Mouse (Mus musculus): ENCODE results near the gene 1810037I17Rik.

1810037I17Rik gene

DNA sequence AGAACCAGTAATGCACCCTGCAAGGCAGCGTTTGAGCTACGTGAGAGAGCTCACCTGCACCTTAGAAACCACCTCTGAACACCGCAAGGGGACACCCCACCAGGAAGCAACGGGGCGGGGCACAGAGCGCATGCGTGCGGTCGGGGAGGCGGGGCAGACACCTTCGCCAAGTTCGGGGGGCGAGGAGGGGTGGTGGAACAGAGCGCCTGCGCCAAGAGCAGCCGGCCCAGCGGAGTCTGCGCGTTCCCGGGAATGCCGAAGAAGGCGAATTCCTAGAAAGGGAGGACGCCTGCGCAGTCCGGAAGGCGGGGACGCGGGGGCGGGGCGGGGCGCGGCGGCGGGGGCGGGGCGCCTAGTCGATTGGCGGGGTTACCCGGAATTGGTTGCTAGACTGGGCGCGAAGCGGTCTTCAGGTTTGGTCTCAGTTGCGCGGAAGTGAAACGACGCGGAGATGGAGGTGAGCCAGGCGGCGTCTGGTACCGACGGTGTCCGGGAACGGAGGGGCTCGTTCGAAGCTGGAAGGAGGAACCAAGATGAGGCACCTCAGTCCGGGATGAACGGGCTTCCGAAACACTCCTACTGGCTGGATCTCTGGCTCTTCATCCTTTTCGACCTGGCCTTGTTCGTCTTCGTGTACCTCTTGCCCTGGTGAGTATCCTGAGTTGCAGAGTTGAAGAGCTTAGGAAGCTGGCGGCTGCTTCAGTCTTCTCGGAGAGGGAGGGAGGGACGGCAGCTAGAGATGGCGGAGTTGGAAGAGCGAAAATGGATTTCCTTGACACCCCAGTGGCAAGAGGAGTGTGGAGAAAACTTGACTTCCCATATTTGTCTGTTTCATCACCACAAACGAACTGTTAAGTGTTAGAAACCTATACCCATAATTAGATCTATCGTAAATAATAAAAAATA is at the start of gene 1810037I17Rik:
1810037I17Rik (plus strand) TSS at position 195 of the 906 bp plus-strand sequence.
- peak; percentile 95 for DNase-seq

DNA sequence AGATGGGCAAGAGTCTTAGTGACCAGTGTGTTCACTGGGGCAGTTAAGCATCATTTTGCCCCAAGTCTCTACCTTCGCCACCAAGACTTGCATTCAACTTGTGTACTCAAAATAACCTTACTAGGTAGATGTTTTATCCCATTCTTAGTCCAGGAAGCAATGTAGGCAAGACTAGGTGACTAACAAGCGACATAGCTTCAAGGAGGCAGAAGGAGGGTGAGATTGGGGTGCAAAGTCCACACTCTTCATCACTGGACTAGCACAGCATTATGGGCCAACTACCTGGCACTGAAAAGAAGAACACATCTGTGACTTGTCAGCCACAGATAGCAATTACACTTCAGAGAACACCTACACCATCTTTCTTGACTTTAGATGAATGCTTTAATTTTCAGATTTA is 47.1 kb upstream of the 1810037I17Rik start:
- no peak for DNase-seq

DNA sequence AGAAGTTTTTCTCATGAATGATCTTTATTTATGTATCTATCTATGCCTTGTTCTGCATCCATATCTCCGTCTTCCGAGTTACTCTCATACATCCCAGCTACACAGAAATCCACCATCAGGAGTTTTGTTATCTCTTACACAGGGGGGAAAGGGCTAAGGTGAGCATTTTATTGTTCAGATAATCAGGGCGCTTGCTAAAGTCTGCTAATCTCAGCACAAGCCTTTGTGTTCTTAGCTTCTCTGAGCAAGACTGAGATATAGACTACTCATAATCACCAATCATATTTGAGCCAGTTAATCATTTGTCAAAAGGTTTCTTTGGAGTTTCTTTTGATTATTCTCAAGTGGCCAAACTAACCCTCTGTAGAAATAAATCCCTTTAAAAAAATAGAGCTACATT is 46.5 kb upstream of the 1810037I17Rik start:
- DNase-seq: no peak

DNA sequence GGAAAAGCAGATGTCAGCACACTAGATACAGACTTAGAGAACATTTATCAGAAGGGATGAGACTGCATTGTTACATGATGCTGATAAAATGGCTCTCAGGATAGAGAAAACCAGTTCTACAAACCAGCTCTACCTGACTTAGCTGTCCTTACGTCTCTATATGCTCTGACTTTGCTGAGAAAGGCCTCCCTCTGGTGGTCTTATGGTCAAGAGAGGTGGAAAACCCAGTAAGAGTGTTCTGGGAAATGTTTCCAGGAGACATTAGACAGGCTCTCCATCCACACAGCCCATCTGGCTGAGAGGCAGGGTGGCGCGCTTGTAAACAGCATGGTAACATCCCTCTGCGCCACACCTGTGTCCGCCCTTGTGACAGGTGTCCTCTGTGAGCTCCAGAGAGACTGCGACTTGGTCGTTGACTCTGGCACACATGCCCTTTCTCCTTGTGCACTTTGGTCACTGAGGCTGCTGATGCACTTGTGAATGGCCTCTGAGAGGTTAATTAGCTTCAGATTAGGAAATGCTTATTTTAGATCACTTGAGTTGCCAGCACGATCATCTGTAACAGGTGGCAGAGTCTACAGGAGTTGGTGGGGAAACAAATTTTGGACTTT is 45.2 kb upstream of the 1810037I17Rik start:
- DNase-seq: no peak

DNA sequence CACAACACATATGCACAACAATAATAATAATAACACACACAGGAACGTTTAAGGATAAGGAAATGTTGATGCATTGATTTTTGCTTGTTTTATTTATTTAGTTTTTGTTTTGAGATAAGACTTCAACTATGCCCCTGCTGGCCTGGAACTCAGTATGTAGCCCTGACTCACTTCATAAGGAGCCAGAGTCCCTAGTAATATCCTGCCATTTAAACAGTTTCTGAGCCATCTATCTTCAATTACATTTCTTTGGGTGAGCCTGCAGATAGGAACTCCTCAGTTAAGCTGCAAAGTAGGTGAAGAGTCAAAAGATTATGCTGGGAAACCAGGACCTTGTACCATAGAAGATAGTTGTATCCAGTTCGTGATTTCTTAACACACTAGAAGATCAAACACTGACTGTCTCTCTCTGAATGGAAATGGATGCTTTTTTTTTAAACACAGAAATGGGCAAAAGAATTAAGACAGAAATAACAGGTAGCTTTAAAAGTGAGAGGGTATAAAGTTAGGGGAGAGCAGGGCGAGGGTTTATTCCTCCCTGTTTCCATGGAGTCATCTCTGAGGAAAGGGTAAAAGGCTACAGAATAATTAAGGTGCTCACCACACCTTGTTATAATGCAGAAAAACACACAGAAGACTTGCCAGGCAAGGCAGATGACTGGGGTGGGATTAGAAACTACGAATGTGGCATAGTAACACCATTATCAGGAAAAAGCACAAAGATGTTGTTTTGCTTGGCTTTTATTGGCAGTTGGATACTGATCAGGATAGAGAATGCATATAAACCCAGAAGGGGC is 36.3 kb upstream of the 1810037I17Rik start:
- DNase-seq: no peak

DNA sequence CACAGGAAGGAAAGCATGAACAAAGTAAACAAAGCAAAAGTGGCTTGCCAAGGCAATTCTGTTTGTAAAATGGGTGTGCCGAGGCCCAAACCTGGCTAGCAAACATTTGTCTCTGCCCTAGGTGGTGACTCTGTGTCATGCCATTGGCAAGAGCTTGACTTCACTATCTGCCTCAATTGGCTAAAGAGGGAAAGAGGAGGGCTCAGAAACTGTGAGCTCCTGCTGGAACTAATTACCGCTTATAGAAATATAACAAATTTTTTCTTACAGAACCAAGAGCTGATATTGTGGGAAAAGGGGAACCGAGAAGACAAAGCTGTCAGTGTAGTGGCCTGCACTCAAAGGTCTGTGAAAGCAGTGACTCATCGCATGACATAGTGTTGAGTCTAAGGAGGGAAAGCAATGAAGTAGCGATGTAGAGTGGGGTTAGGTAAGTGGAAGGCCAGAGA is 35.6 kb upstream of the 1810037I17Rik start:
- no peak for DNase-seq

DNA sequence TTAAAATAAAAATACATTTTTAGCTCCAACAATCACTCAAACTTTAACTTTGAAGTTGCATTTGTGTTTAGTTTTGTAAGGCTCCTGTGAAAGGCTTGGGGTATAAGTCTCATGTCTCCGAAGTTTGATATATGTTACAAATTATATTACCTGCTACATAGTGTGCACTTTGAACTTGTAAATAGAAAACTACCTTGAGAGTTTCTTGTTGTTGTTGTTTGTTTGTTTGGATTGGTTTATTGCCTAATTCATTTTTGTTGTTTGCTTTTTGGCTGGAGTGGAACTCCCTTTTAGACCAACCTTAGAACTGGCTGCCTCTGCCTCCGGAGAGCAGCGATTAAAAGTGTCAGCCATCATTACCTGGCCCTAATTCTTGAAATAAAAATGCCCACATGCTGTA is 29.2 kb upstream of the 1810037I17Rik start, which contains the start of gene Fabp2:
Fabp2 (plus strand) TSS at position 301 of the 400 bp plus-strand sequence.
- DNase-seq: no peak

DNA sequence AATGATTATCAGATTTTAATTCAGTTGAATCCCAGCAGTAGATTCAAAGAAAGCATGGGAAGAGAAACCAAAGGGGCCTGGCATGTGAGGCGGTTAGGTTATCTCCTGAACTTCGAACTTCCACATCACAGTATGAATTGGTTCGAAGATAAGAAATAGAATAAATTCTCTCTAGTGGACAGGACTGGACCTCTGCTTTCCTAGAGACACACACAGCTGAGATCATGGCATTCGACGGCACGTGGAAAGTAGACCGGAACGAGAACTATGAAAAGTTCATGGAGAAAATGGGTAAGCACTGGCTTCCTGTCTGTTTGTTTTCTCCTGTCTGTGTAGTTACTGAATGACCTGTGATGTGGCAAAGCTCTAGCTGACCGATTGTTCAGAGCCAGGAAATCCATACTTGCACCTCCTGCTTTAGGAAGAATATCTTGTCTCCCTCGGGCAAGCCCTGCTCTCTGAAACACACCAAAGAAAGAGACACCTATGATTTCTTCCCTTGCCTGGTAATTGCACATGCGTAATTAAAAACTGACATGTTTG is 28.7 kb upstream of the 1810037I17Rik start:
- DNase-seq: no peak

DNA sequence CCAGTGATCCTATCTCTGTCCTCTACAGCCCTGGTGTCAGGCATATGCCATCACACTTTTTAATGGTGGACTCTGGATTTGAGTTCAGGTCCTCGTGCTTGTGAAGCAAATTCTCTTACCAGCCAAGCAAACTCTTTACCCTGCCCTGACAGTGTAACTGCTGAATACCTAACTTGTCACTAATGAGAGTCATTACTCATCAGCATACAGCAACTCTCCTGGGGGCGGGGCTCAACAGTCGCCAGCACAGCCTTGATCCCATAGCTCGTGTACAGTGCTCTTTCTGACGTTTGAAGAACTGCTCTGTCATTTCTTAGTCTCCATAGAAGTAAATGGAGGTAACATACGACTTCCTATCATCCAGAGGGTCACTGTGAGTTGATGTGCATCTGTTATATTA is 25.7 kb upstream of the 1810037I17Rik start:
- no peak for DNase-seq

DNA sequence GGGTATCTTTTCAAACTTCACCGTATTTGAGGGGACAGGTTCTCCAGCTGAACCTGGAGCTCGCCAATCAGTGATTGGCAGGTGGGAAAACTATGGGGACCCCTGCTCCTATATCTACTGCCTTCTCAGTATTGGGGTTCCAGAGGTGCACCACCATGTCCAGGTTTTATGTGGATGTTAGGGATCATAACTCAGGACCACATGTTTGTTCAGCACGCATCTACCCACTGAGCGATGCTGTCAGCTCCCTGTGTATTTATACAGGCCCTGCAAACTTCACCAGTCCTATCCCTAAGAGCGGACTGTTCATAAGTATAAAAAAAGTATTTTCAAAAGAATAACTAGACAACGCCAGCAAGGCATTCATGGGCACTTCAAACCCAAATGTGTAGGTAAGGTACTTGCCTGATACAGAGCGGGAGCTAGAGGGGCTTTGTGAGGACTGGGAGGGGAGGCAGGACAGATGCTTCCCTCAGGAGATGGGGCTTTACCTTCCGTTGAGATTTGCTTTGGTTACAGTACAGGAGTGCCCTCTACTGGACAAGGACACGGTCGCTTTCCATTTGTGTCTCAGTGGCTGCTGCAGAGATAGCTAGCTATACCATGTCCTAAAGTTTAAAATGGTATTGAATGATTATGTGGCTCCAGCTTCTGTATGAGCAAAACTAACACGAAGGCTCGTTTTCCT is 20.1 kb upstream of the 1810037I17Rik start:
- DNase-seq: no peak

DNA sequence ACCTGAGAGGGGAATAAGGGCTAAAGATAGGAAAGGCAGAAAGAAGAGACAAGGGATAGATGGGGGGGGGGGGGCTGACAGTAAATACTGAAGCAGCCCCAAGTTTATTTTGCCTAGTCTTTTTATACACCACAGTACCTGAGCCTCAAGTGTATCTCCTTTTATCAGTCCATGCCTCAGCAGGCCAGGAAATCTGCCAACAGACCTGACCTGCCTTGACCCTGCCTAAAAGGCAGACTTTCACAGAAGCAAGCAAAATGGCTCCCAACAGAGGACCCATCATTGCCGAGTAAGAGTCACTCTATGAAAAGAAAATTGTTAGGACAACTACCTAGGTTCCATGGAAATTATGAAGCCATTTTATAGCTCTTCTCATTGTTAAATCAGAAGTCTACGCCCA is 16.2 kb upstream of the 1810037I17Rik start:
- no peak for DNase-seq

DNA sequence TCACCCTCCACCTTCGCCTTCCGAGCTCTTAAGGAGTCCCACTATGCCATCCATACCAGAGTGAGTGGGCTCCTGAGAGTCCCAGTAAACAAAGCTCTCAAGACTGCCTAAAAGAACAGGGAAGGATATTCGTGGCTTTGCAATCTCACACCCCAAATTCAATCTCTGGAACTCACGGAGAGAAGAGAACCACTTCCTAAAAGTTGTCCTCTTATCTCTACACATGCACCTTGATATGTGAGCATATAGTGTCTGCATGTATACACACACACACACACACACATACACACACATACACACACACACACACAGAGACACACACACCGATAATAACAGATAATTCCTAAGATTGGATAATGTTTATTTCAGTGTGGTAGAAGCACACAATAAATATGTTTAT is 8.5 kb upstream of the 1810037I17Rik start:
- no peak for DNase-seq

DNA sequence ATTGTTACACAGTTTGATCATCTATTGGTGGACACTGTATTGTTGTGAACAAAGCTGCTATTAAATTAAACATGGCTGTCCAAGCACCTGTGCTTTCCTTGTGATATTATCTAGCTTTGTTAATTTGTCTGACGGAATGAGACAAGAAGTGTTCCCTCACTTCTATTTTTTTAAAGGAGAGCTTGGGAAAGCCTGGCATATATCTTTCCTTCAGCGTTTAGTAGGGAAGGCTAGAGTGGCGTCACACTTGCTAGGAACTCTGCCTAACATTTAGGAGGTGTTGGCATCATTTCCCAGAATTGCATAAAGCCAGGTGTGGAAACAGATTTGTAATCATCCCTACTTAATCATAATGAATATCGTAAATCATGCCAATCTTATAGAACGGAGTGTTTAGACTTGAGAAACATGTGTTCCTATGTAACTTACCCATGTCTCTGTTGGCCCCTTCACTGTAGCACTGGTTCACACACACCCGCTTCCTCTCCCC is 7.8 kb upstream of the 1810037I17Rik start:
- no peak for DNase-seq

DNA sequence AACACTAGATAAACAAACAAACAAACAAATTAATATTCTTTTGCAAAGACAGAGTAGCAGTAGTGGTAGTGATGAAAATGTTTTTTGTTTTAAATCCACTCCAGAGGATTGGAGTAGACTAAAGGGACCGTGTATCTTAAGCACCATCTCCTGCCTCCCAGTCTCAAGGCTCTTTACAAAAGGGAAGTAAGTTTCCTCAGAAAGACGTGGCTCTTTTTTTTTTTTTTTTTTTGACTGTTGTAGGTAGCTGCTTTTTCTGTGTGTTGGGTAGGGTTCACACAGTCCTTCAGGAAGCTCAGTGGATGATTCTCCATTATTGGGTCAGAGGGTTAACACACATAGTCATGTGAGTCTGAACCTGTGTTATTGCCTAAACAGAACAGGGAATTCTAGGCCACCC is 5.3 kb upstream of the 1810037I17Rik start:
- DNase-seq: no peak

DNA sequence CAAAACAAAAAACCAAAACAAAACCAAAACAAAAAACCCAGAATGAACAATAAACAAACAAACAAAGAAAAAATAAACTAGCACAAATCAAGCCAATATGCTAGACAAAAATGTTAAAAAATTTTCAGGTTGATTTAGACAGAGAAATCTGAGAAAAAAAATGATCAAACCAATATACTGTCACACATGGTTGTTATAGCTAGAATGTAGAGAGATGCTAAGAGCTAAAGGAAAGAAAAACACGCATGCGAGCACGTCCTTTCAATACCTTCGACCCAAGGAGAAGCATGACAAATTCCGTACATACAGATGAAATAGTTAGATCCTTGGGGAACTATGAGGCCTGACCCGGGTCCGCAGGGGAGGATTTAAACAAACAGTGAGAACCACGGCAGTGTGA is 4.7 kb upstream of the 1810037I17Rik start, which contains the start of gene Gm10959:
Gm10959 (minus strand) TSS at position 101 of the 400 bp plus-strand sequence.
- DNase-seq: no peak

DNA sequence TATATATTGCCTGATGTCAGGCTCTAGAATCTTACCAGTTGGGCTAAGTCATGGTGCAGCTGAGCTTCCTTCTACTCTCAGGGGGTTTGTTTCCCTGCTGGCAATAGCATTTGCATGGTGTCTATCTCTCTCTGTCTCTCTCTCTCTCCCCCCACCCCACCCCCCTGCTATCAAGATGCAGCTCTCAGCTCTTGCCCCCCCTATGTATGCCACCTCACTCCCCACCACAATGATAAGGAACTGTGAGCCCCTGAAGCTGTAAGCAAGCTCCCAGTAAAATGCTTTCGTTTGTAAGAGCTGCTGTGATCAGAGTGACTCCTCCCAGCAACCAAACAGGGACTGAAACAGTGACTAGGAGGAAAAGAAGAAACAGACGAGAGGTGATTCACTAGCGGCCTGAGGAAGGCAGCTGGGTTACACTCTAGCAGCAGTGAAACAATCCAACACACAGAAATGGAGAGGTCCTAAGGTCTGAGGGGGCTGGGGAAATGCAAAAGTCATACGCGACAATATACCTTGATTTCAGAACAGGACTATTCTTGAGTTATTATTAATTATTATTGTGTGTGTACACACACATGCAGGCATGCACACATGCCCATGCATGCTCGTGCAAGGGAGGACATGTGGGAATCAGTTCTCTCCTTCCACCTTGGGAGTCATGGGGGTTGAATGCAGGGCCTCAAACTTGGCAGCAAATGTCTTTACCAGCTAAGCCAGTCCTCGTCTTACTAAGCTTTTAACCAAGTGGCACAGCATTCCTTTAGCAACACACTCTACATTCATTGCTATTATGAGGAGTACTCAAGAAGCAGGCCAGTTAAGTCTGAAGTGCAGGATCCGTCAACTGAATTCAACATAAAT is 3.2 kb upstream of the 1810037I17Rik start:
- DNase-seq: no peak

DNA sequence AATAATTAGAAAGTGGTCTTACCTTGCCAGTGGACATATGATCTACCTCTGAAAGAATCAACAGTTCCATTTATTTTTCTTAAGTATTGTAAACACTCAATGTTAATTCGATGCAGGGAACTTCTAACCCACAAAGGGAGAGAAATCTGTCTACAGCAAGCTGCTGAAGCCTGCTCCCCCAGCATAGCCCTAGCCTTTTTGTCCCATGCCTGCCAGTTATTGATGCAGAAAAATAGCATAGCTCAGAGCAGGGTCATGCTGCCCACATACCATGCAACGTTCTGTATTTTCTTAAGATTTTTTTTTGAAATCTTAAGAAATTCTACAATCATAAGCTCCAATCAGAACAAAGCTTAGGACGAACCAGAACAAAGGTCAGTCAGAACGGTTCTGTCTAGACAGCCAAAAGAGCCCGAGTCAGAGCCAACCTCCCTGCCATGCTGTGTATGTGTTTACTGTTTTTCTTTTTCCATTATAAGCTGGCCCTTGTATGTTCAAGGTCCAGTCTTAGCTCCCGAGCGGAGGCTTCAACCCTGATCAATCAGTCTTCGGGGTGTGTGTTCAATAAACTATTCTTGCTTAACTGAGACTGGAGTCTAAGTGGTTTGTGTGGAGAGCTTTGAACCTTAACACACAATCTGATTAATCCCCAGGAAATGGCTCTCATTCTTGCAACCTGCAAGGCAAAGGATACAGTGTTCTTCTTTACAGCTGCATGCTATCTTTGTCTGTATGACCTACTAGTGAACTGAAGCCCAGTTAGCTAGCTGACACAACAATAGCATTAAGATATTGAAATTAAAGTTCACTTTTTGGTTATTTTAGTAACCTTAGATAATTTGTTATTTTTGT is 2.1 kb upstream of the 1810037I17Rik start:
- DNase-seq: no peak

DNA sequence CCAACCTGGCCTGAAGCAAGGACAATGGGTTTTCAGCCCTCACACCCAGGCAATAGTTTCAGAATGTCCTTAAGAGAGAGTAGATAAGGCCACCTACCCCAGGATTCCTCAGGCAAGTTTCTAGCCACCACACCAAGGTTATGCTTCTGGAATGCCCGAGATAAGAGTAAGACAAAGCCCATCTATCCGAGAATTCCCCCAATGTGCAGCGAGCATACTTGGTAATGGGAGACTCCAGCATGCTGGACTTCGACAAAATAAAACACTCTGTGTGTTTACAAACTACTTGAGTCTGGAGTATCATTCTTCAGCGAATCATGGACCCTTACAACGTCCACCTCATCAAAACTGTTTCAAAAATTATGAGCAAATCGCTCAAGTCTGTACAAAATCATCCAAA is 856 bp upstream of the 1810037I17Rik start:
- peak; percentile 24 for DNase-seq

DNA sequence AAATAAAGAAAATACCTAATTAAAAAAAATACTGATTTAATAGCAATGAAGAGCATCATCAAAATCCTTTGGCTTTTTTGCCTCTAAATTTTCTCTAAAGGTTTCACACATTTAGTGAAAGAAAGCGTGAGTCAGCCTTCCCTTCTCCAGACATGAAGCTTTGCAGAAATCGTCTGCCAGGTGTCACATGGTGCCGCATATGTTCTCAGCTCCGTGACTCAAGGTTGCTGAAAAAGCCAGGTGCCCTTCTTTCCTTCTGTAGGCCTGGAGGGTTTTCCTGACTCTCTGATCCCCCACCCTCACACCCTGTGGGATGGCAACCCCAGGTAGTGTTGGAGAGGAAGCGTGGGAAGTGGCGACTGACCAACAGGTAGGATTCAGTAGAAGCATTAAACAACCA is 5.7 kb downstream of the 1810037I17Rik start:
- DNase-seq: peak; percentile 20

DNA sequence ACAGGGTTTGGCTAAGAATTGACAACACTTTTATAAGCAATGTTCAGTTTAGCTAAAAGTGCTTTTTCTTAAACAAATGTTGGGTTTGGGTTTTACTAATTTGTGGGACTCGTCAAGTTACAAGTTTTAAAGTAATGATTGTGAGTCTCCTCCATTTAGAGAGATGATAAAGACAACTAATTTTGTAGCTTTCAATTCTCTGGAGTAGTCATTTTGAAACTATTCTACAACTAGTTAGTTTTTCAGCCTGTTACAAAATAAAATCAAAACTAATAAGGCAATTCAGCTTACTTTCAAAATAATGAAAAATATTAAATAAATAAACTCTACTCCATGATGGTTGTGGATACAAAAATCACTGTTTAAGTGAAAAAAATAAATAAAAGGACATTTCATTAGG is 8.5 kb downstream of the 1810037I17Rik start:
- DNase-seq: no peak

All from cerebellum, adult 9-10 months (tissue).